8 mouse cellular contexts compared by ENCODE assay signal in the genomic region with DNA sequence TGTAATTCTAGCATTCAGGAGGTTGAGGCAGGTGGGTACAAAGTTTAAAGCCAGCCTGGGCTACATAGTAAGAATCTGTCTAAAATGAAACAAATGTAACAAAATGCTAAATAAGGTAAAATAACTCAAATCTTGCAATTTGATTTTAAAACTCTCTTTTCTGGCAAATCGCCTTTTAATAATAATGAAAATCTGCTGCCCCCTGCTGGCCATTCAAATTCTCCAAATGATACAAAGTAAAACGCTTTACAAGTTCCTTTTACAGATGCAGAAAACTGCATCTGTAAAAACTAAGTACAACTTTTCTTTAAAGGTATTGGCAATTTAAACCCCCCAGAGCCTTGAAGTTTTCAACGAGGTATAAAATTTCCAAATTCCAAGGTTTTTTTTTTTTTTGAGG.
DNase-seq lines count a peak whose midpoint lies in the region; ATAC-seq and TF ChIP-seq lines count a peak whose summit lies in the region.

No protein-coding gene starts in this region.

- H3K4me1 ChIP-seq in forebrain, embryonic 14.5 days (ENCODE audit: control insufficient read depth, insufficient read depth, low read length), result no peaks in the 10 kb centered on the region
- no peaks in the 10 kb centered on the region for H3K4me1 ChIP-seq in forebrain, embryonic 15.5 days
- no peaks in the 10 kb centered on the region for H3K4me1 ChIP-seq in liver, adult 2 months (ENCODE audit: control insufficient read depth, insufficient read depth, low read length)
- no peaks in the 10 kb centered on the region for H3K4me1 ChIP-seq in liver, embryonic 11.5 days (replicated peaks; ENCODE audit: control insufficient read depth, insufficient read depth, low read length)
- H3K4me1 ChIP-seq in lung, postnatal 0 days (ENCODE audit: insufficient read depth, low read depth, low read length), result no peaks in the 10 kb centered on the region

- no peaks in the 10 kb centered on the region for H3K79me2 ChIP-seq in liver, adult 2 months (ENCODE audit: control insufficient read depth, insufficient read depth, low read length)

- in situ Hi-C loops in Patski (cut with MboI; ENCODE audit: low pct_unique_long_range_greater_than_20kb), result loop anchor here (5.0 kb wide), 1 partner anchor 961 kb away; no protein-coding TSS in a partner anchor

- H3K4me2 ChIP-seq in forebrain, embryonic 14.5 days (ENCODE audit: low read length), result no peak overlapping the region
- H3K4me2 ChIP-seq in forebrain, embryonic 15.5 days (replicated peaks), result no peak overlapping the region
- H3K4me2 ChIP-seq in liver, embryonic 11.5 days, result no peak overlapping the region
- H3K4me2 ChIP-seq in lung, postnatal 0 days (replicated peaks; ENCODE audit: low read depth, low read length), result no peak overlapping the region

- no peak overlapping the region for H3K9ac ChIP-seq in forebrain, embryonic 14.5 days (ENCODE audit: low read length)
- no peak overlapping the region for H3K9ac ChIP-seq in forebrain, embryonic 15.5 days (replicated peaks)
- H3K9ac ChIP-seq in liver, adult 2 months (ENCODE audit: low read depth, low read length), result no peak overlapping the region
- no peak overlapping the region for H3K9ac ChIP-seq in liver, embryonic 11.5 days (ENCODE audit: low read depth, low read length)
- no peak overlapping the region for H3K9ac ChIP-seq in lung, postnatal 0 days (replicated peaks; ENCODE audit: low read depth)

- TF ChIP-seq EP300 in lung, postnatal 0 days (IDR thresholded peaks at IDR 0.05), result no peak

- DNase-seq in forebrain, embryonic 14.5 days (ENCODE audit: low spot score), result peak; percentile 69
- peak; percentile 9 for DNase-seq in liver, adult 2 months (ENCODE audit: extremely low read depth, low read depth, low spot score)
- no peak for DNase-seq in liver, embryonic 11.5 days (ENCODE audit: low spot score)
- no peak for DNase-seq in Patski (ENCODE audit: low read depth, low spot score)
- peak; percentile 53 for DNase-seq in gastrocnemius, postnatal 10 days
- DNase-seq in lung, postnatal 0 days (ENCODE audit: low spot score), result peak; percentile 61
- DNase-seq in ovary, postnatal 36 days (ENCODE audit: low spot score), result no peak

- H3K36me3 ChIP-seq in forebrain, embryonic 14.5 days (ENCODE audit: control insufficient read depth, insufficient read depth, low read length), result peaks cover 23% of the 10 kb centered on the region
- peaks cover 18% of the 10 kb centered on the region for H3K36me3 ChIP-seq in forebrain, embryonic 15.5 days
- peaks cover 34% of the 10 kb centered on the region for H3K36me3 ChIP-seq in liver, adult 2 months (ENCODE audit: control insufficient read depth, insufficient read depth, low read length)
- H3K36me3 ChIP-seq in liver, embryonic 11.5 days (ENCODE audit: control insufficient read depth, insufficient read depth, low read length), result peaks cover 6% of the 10 kb centered on the region; the same call in 1 of the 2 replicates
- H3K36me3 ChIP-seq in lung, postnatal 0 days (ENCODE audit: insufficient read depth, low read length), result peaks cover 2% of the 10 kb centered on the region; the same call in 1 of the 2 replicates

- POLR2A ChIA-PET in Patski (lab: Charles Lee), result no interaction called here

- H3K4me3 ChIP-seq in forebrain, embryonic 14.5 days (ENCODE audit: low read depth, low read length), result no peak overlapping the region
- H3K4me3 ChIP-seq in forebrain, embryonic 15.5 days, result no peak overlapping the region
- H3K4me3 ChIP-seq in liver, adult 2 months (ENCODE audit: insufficient read depth, low read depth, low read length), result no peak overlapping the region
- no peak overlapping the region for H3K4me3 ChIP-seq in liver, embryonic 11.5 days (ENCODE audit: low read depth, low read length)
- no peak overlapping the region for H3K4me3 ChIP-seq in lung, postnatal 0 days (ENCODE audit: low read depth, low read length)

- no peak for TF ChIP-seq CTCF in liver, adult 2 months (IDR thresholded peaks at IDR 0.05; ENCODE audit: low read depth, low read length)
- TF ChIP-seq CTCF in Patski (IDR thresholded peaks at IDR 0.05), result peak; percentile 31
- peak; percentile 55 for TF ChIP-seq CTCF in lung, postnatal 0 days (IDR thresholded peaks at IDR 0.05)

- H3K9me3 ChIP-seq in forebrain, embryonic 14.5 days (replicated peaks; ENCODE audit: control insufficient read depth, low read length), result no peaks in the 10 kb centered on the region
- H3K9me3 ChIP-seq in forebrain, embryonic 15.5 days, result no peaks in the 10 kb centered on the region
- H3K9me3 ChIP-seq in liver, embryonic 11.5 days (ENCODE audit: control insufficient read depth, low read length), result no peaks in the 10 kb centered on the region
- H3K9me3 ChIP-seq in lung, postnatal 0 days (ENCODE audit: low read length), result no peaks in the 10 kb centered on the region

- ATAC-seq in forebrain, embryonic 14.5 days, result no peak
- no peak for ATAC-seq in forebrain, embryonic 15.5 days (replicated peaks)
- ATAC-seq in liver, embryonic 11.5 days (replicated peaks; ENCODE audit: low FRiP score), result no peak
- no peak for ATAC-seq in Patski
- ATAC-seq in lung, postnatal 0 days, result no peak

- no peak for TF ChIP-seq POLR2A in liver, adult 2 months (IDR thresholded peaks at IDR 0.05; ENCODE audit: extremely low read depth, insufficient read depth, low read length)

- CTCF ChIA-PET in Patski (lab: Charles Lee), result no interaction called here

- H3K27ac ChIP-seq in forebrain, embryonic 14.5 days (ENCODE audit: low read depth, low read length), result no peak overlapping the region
- no peak overlapping the region for H3K27ac ChIP-seq in forebrain, embryonic 15.5 days (replicated peaks)
- H3K27ac ChIP-seq in liver, adult 2 months (replicated peaks; ENCODE audit: insufficient read depth, low read depth, low read length), result no peak overlapping the region
- H3K27ac ChIP-seq in liver, embryonic 11.5 days (ENCODE audit: low read depth, low read length), result no peak overlapping the region
- H3K27ac ChIP-seq in lung, postnatal 0 days (ENCODE audit: low read length), result no peak overlapping the region

- H3K27me3 ChIP-seq in forebrain, embryonic 14.5 days (replicated peaks; ENCODE audit: control insufficient read depth, insufficient read depth, low read length), result no peaks in the 10 kb centered on the region
- no peaks in the 10 kb centered on the region for H3K27me3 ChIP-seq in forebrain, embryonic 15.5 days
- no peaks in the 10 kb centered on the region for H3K27me3 ChIP-seq in liver, adult 2 months (ENCODE audit: control insufficient read depth, insufficient read depth, low read length)
- H3K27me3 ChIP-seq in liver, embryonic 11.5 days (replicated peaks; ENCODE audit: control insufficient read depth, insufficient read depth, low read length), result no peaks in the 10 kb centered on the region
- no peaks in the 10 kb centered on the region for H3K27me3 ChIP-seq in Patski
- no peaks in the 10 kb centered on the region for H3K27me3 ChIP-seq in lung, postnatal 0 days (replicated peaks; ENCODE audit: insufficient read depth, low read length)

- WGBS in forebrain, embryonic 14.5 days, result 61% methylated on average over 3 of the region's 3 CpGs
- WGBS in forebrain, embryonic 15.5 days, result 58% methylated on average over 3 of the region's 3 CpGs
- 60% methylated on average over 3 of the region's 3 CpGs for WGBS in liver, adult 2 months
- WGBS in liver, embryonic 11.5 days, result 55% methylated on average over 3 of the region's 3 CpGs
- WGBS in lung, postnatal 0 days, result 38% methylated on average over 3 of the region's 3 CpGs

Comparison
In these comparisons a context has a peak if more than half of its experiments do, and no peak if none do; other contexts are left out.
1. DNase-seq: peak in forebrain, embryonic 14.5 days (single experiment), liver, adult 2 months (single experiment), gastrocnemius, postnatal 10 days (single experiment) and lung, postnatal 0 days (single experiment); none in liver, embryonic 11.5 days (single experiment), Patski (single experiment) and ovary, postnatal 36 days (single experiment).